Mouse (Mus musculus): ENCODE measurements around the gene Nae1. TPM values are rescaled to one million over a fixed set of nuclear protein-coding genes. Genes with fewer than 3 reads are reported as not detected.
"Not testable (repeated sequence)": the region's sequence is repeated elsewhere in the genome, so short reads cannot be mapped to it uniquely, and the experiment has no call there.

The Nae1 gene
- 103 and 107 TPM in 2 replicates for polyA plus RNA-seq (2015; fragmentation: Nextera tagmentation; extraction: Ambion mirVana)

DNA sequence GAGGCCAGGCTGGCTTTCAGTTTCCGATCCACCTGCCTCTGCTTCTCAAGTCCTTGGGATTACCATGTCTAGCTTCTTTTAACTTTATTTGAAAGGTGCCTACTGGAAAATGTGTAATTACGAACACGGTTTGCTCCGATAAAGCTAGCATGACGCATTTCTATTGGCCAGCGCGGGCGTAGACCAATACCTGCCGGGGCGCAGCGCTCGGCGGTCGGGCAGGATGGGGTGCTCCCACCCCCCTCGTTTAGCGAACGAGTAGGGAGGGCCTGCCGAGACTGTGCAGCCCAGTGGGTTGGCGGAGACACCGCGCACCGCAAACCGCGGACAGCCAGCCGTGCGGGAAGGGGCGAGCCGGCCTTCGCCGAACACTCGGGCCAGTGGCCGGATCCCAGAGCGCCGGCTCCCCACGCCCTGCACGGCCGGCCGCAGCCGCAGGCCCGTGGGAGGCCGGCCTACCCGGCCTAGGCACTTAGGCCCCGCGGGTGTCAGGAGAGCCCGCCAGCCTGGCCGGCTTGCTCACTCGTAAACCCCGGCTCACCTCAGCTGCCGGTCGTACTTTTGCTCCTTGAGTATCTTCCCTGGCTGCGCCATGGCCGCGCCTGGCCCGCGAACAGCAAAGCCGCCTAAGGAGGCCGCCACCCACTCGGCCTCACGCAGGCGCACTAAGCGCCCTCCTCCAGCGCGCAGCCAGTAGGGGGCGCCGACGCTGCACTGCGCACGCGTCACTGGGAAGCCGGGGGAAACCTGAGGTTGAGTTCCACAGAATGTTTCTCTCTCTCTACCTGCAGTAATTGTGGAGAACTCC is at the start of gene Nae1, which contains the start of gene Car7:
Nae1 (minus strand) TSS at position 667 of the 808 bp plus-strand sequence.
Car7 (plus strand) TSS at position 719 of the 808 bp plus-strand sequence.
- peak within 1 kb of the TSS; percentile 87 for H3K27ac ChIP-seq (replicated peaks)
- H3K36me3 ChIP-seq: peaks cover 7% of the 10 kb centered on the region; the same call in 1 of the 2 replicates
- H3K9ac ChIP-seq: peak within 1 kb of the TSS; percentile 95
- no peaks in the 10 kb centered on the region for H3K9me3 ChIP-seq
- peak; percentile 96 for ATAC-seq (ENCODE audit: low FRiP score, low read depth)
- peaks cover 13% of the 10 kb centered on the region for H3K27me3 ChIP-seq
- peaks cover 25% of the 10 kb centered on the region for H3K4me1 ChIP-seq (replicated peaks)
- peak within 1 kb of the TSS; percentile 83 for H3K4me2 ChIP-seq
- peak within 1 kb of the TSS; percentile 82 for H3K4me3 ChIP-seq
- WGBS: under 1% methylated on average over 68 of the region's 70 CpGs

DNA sequence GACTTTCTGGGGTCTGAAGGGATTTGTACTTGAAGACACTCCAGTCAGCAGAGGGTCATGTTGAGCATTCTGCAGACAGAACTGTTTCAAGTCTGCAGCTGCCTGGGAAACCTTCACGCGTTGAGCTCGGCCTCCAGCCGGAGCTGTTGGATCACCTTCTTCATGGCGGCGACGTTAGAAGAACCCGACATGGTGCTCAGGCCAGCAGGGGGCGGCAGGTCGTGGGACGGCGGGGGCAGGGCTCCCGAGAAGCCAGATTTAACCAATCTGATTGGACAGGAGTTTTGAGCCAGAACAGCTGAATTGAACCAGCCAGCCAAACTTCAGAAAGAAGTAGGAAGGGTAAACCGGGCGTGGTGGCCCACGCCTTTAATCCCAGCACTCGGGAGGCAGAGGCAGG is 43.2 kb upstream of the Nae1 start:
- not testable (repeated sequence) for ATAC-seq (ENCODE audit: low FRiP score, low read depth); H3K4me1 ChIP-seq (replicated peaks); H3K9ac ChIP-seq; H3K4me2 ChIP-seq; H3K4me3 ChIP-seq; H3K27me3 ChIP-seq; H3K27ac ChIP-seq (replicated peaks); H3K9me3 ChIP-seq; H3K36me3 ChIP-seq
- WGBS: 80% methylated on average over 17 of the region's 17 CpGs

DNA sequence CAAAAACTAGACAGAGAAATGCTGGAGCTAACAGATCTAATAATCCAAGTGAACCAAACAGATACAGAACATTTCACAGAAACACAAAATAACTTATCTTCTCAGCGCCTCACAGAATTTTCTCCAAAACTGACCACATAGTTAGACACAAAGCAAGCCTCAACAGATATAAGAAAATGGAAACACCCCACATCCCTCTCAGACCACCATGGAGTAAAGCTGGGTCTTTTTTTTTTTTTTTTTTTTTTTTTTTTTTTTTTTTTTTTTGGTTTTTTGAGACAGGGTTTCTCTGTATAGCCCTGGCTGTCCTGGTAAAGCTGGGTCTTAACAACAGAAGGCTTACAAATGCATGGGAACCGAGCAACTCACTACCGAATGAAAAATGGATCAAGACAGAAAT is 42.4 kb upstream of the Nae1 start:
- Histone ChIP-seq H3K36me3 (no peaks in the 10 kb centered on the region), H3K9me3 (no peaks in the 10 kb centered on the region), H3K4me3 (no peak overlapping the region), H3K4me1 (replicated peaks) (no peaks in the 10 kb centered on the region), H3K9ac (no peak overlapping the region), H3K4me2 (no peak overlapping the region), H3K27me3 (no peaks in the 10 kb centered on the region), H3K27ac (replicated peaks) (no peak overlapping the region)
- WGBS: 95% methylated on average over 3 of the region's 3 CpGs
- no peak for ATAC-seq (ENCODE audit: low FRiP score, low read depth)

DNA sequence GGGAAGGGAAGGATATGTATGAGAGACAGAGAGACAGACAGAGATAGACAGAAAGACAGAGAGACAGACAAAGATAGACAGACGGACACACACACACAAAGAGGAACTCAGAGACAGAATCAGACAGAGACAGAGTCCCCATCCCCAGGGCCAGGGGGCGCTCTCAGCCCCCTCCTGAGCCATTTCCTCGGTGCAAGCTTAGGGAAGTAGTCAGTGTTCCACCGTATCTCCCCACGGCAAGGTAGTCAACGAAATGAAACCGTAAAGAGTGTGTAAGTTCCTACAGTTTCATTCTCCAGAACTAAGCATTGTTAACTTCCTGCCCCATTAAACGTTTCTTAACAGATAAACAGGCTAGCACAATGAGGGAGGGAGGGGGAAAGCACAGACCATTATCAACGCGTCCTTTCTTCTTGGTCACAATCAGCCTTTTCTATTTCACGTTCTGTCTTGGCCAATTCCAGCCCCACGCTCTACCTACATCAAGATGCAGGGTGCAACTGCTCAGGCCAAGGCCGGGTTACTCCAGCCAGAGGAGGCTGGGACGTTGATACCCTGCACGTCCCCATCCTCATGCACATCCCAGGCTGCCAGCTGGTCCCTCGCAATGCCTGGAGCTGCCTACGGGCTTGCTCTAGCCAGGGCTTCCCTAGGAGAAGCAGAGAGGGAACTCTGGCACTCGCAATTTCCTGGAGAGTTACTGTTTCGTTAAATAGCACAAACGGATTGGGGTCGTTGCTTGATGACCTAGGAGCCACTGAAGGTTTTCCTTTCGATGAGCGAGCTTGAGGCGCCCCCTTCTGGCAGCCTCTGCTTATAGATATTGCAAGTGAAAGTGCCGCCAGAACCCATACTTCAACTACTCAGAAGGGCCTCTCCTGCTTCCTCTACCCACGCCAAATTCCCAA is 36.3 kb upstream of the Nae1 start:
- Histone ChIP-seq H3K27me3 (no peaks in the 10 kb centered on the region), H3K9ac (peak overlapping the region; percentile 47), H3K27ac (replicated peaks) (no peak overlapping the region), H3K9me3 (no peaks in the 10 kb centered on the region), H3K4me2 (peak overlapping the region; percentile 84), H3K4me3 (peak overlapping the region; percentile 42), H3K36me3 (no peaks in the 10 kb centered on the region), H3K4me1 (replicated peaks) (peaks cover 5% of the 10 kb centered on the region; the same call in 1 of the 2 replicates)
- whole genome bisulfite sequencing: 6% methylated on average over 26 of the region's 26 CpGs
- peak; percentile 77 for ATAC-seq (ENCODE audit: low FRiP score, low read depth)

DNA sequence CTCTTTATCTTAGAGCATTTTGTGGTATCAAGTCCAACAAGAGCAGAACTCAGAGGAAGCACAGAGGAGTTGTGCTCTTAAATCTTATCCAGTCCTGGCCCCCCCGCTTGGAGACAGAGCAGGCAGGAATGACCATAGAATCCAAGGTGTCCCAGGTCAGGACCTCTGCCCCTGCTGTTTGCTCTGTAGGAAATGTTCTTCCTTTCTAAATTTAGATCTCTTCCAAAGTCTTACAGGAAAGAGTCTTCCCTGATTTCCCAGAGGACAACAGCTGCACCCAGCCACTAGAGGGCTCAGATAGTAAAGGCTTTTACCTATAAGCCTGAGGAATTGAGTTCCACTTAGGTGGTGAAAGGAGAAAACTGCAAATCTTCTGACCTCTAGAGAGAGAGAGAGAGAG is 35.1 kb upstream of the Nae1 start:
- H3K36me3 ChIP-seq: no peaks in the 10 kb centered on the region
- no peak overlapping the region for H3K27ac ChIP-seq (replicated peaks)
- no peaks in the 10 kb centered on the region for H3K9me3 ChIP-seq
- 59% methylated on average over 1 of the region's 1 CpGs for WGBS
- H3K9ac ChIP-seq: no peak overlapping the region
- no peaks in the 10 kb centered on the region for H3K27me3 ChIP-seq
- H3K4me3 ChIP-seq: no peak overlapping the region
- H3K4me1 ChIP-seq (replicated peaks): peaks cover 5% of the 10 kb centered on the region; the same call in 1 of the 2 replicates
- ATAC-seq (ENCODE audit: low FRiP score, low read depth): no peak
- H3K4me2 ChIP-seq: no peak overlapping the region

DNA sequence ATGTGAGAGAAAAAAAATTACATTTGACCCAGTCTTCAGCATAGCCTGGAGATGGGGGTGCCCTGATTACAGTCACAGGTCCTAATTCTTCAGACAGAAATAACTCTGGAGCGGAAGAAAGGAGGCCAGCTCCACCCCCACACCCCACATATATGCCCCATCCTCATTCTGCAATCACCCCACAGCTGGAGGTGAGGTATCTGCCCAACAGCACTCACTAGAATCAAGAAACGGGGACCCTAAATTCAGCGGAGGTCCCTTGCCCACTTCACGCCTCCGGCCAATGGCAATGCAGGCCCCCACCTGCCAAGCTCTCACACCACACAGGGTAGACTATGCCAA is 31.0 kb upstream of the Nae1 start:
- H3K9me3 ChIP-seq: no peaks in the 10 kb centered on the region
- no peak overlapping the region for H3K9ac ChIP-seq
- H3K27ac ChIP-seq (replicated peaks): no peak overlapping the region
- H3K36me3 ChIP-seq: no peaks in the 10 kb centered on the region
- H3K27me3 ChIP-seq: no peaks in the 10 kb centered on the region
- no peaks in the 10 kb centered on the region for H3K4me1 ChIP-seq (replicated peaks)
- no peak overlapping the region for H3K4me2 ChIP-seq
- WGBS: 86% methylated on average over 5 of the region's 5 CpGs
- no peak overlapping the region for H3K4me3 ChIP-seq
- peak; percentile 11; the same call in 1 of the 2 replicates for ATAC-seq (ENCODE audit: low FRiP score, low read depth)

DNA sequence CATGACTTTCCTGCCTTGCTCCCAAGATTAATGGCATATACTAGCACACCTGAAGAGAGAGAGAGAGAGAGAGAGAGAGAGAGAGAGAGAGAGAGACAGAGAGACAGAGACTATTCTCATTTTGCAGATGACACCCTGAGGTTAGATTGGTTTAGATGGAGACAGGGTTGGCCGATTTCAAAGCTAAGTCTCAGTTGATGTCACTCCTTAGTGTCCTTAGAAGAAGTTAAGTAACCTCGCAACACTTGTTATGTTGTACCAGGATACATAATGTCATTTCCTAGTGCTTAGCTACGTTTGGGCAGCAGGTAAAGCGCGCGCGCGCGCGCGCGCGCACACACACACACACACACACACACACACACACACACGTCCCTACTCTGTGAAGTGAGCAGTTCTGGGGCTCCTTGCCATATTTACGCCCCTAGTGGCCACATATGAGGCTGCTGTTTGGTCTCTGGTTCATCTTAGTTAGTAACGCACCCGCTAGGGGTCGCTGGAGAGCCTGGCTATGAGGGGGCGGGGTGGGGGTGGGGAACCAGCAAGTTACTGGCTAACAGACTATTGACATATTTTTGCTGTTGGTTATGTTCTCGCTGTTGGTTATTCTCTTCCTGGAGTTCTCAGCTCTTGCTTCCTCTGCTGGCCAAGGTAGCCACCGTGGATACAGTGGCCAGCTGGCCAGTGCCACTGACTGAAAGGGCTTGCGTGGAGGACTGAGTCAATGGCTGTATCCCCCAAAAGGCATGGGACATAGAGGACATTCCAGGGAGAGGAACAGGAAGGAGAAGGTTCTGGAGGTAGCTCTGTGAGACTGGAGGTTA is 30.4 kb upstream of the Nae1 start:
- Histone ChIP-seq H3K4me3 (no peak overlapping the region), H3K9ac (no peak overlapping the region), H3K4me1 (replicated peaks) (no peaks in the 10 kb centered on the region), H3K27me3 (no peaks in the 10 kb centered on the region), H3K36me3 (no peaks in the 10 kb centered on the region), H3K4me2 (peak overlapping the region; percentile 39), H3K27ac (replicated peaks) (no peak overlapping the region), H3K9me3 (no peaks in the 10 kb centered on the region)
- peak; percentile 83 for ATAC-seq (ENCODE audit: low FRiP score, low read depth)
- 22% methylated on average over 22 of the region's 22 CpGs for WGBS

DNA sequence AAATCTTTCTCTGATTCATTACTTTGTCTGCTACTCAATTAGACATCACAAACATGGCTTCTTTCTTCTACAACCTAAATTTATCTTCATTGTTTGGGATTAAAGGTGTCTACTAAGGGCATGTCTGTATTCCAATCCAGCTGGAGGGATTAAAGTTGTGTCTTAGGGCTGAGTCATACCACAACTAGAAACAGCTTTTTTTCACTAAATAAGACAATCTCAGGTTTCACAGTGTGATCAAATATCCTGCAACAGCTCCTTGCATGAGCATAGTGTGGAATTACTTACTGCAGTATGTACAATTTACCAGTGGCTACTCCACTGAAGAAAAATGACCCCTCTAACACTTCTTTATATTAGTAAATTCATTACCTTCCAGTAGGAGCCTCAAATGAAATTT is 26.3 kb upstream of the Nae1 start:
- no peak for ATAC-seq (ENCODE audit: low FRiP score, low read depth)
- no peak overlapping the region for H3K27ac ChIP-seq (replicated peaks)
- H3K9me3 ChIP-seq: no peaks in the 10 kb centered on the region

DNA sequence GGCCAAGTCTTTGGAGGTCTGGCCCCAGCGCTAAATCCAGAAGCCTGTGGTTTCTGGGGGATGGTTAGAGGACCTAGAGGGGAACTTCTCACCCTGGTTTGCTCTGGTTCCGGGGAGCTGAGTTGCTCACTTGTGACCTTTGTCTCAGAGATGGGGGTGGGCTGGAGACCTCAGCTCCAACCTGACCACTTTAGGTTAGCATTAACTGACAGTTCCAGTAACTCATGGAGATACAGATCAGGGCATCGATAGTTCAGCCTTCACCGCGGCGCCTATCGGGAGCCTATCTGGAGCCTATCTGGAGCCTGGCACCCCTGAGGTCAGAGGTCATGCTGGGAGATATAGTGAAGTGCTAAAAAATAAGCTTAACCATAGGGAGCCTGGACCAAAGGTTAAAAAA is 22.8 kb upstream of the Nae1 start:
- H3K4me2 ChIP-seq: no peak overlapping the region
- WGBS: 91% methylated on average over 7 of the region's 7 CpGs
- H3K27ac ChIP-seq (replicated peaks): no peak overlapping the region
- no peak overlapping the region for H3K9ac ChIP-seq
- H3K27me3 ChIP-seq: no peaks in the 10 kb centered on the region
- no peak for ATAC-seq (ENCODE audit: low FRiP score, low read depth)
- H3K4me1 ChIP-seq (replicated peaks): no peaks in the 10 kb centered on the region
- H3K9me3 ChIP-seq: no peaks in the 10 kb centered on the region
- H3K36me3 ChIP-seq: no peaks in the 10 kb centered on the region
- H3K4me3 ChIP-seq: no peak overlapping the region

More for the DNA sequence above, 26.3 kb upstream of the Nae1 start:
- Histone ChIP-seq H3K4me2 (no peak overlapping the region), H3K4me1 (replicated peaks) (no peaks in the 10 kb centered on the region), H3K9ac (no peak overlapping the region), H3K27me3 (no peaks in the 10 kb centered on the region), H3K36me3 (no peaks in the 10 kb centered on the region), H3K4me3 (no peak overlapping the region)

DNA sequence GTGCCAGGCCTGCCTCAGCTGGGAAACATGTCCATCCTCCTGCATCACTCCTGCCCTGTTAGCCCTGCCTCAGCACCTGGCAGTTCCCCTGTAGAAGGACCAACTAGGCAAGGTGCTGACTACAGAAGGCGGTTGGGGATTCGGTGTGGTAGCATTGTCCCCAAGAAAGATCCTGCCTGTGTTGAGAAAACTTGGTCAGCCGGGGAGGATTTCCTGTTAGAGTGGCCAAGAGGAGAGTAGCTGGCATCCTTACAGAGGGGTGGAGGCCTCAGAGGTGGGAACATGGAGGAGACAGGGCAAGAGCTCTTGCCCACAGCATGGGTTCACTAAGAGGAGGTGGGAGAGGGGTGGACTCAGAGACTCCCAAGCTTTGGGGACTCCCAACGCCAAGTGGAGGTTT is 20.8 kb upstream of the Nae1 start:
- Histone ChIP-seq H3K27me3 (no peaks in the 10 kb centered on the region), H3K27ac (replicated peaks) (no peak overlapping the region), H3K4me3 (no peak overlapping the region), H3K9ac (no peak overlapping the region), H3K36me3 (no peaks in the 10 kb centered on the region), H3K4me2 (no peak overlapping the region), H3K4me1 (replicated peaks) (no peaks in the 10 kb centered on the region), H3K9me3 (no peaks in the 10 kb centered on the region)
- WGBS: 75% methylated on average over 4 of the region's 4 CpGs
- no peak for ATAC-seq (ENCODE audit: low FRiP score, low read depth)

DNA sequence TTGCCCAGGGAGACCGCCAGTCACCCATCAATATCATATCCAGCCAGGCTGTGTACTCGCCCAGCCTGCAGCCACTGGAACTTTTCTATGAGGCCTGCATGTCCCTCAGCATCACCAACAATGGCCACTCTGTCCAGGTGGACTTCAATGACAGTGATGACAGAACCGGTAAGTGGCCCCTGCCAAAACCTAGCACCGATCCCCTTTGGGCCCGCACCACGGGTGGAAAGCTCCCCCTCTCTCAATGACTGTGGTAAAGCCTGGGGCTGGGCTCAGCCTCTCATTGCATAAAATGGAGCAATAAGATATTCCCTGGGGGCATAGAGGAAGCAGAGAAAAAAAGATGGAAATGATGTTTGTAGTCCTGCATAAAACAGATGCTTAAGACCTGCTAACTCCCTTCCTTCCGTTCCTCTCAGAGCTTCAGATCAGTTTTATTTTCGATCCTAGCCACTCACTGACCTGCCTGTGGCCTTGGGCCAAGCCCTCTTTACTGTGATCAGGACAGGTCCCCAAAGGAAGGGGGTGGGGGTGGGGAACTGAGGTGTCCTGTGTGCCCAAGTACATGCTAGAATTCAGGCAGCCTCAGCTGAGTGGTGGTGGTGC is 9.1 kb upstream of the Nae1 start:
- WGBS: 83% methylated on average over 8 of the region's 8 CpGs
- ATAC-seq (ENCODE audit: low FRiP score, low read depth): no peak

More for the DNA sequence above, 9.1 kb upstream of the Nae1 start:
- H3K9me3 ChIP-seq: no peaks in the 10 kb centered on the region
- no peak overlapping the region for H3K4me3 ChIP-seq
- peaks cover 55% of the 10 kb centered on the region for H3K27me3 ChIP-seq
- H3K4me1 ChIP-seq (replicated peaks): peaks cover 20% of the 10 kb centered on the region
- no peak overlapping the region for H3K9ac ChIP-seq
- H3K4me2 ChIP-seq: no peak overlapping the region
- no peak overlapping the region for H3K27ac ChIP-seq (replicated peaks)
- H3K36me3 ChIP-seq: no peaks in the 10 kb centered on the region
